Mouse (Mus musculus) limb, embryonic 11.5 days (tissue): ENCODE measurements around the gene Trim2. TPM values are rescaled to one million over a fixed set of nuclear protein-coding genes. Genes with fewer than 3 reads are reported as not detected.

Source experiments
- ATAC-seq: fragments of 200-750 bp; cut with Nextera tagmentation; 2 replicates; pipeline ENCODE4 v1.8.0; 2017; ENCODE audit warnings: low read depth; ENCODE audit not compliant: insufficient number of reproducible peaks, low FRiP score, low TSS enrichment
- DNase-seq: peaks from one replicate; pipeline ENCODE4 v3.0.0-alpha.2; 2015; ENCODE audit warnings: low spot score
- H3K27ac ChIP-seq: fragments of 300-500 bp; sonication (generic); replicated peaks from 2 replicates; pipeline ENCODE4 v1.5.1; 2014; ENCODE audit warnings: low read depth, mild to moderate bottlenecking, low read length
- H3K27me3 ChIP-seq: fragments of 300-500 bp; sonication (generic); 2 replicates; pipeline ENCODE4 v1.6.1; 2014; ENCODE audit warnings: mild to moderate bottlenecking, low read length, mixed read lengths; ENCODE audit not compliant: control insufficient read depth, insufficient read depth
- H3K36me3 ChIP-seq: fragments of 300-500 bp; sonication (generic); 2 replicates; pipeline ENCODE4 v1.6.1; 2014; ENCODE audit warnings: mild to moderate bottlenecking, low read length, moderate library complexity, mixed read lengths; ENCODE audit not compliant: control insufficient read depth, insufficient read depth
- H3K4me1 ChIP-seq: fragments of 300-500 bp; sonication (generic); 2 replicates; pipeline ENCODE4 v1.6.1; 2014; ENCODE audit warnings: low read length, mixed read lengths; ENCODE audit not compliant: control insufficient read depth, insufficient read depth
- H3K4me2 ChIP-seq: fragments of 300-500 bp; sonication (generic); 2 replicates; pipeline ENCODE4 v1.6.1; 2014; ENCODE audit warnings: low read depth, mild to moderate bottlenecking, moderate library complexity; ENCODE audit not compliant: severe bottlenecking
- H3K4me3 ChIP-seq: fragments of 300-500 bp; sonication (generic); 2 replicates; pipeline ENCODE4 v1.5.1; 2014; ENCODE audit warnings: low read depth, low read length
- H3K9ac ChIP-seq: fragments of 300-500 bp; sonication (generic); 2 replicates; pipeline ENCODE4 v1.6.1; 2014; ENCODE audit warnings: mild to moderate bottlenecking, low read length
- H3K9me3 ChIP-seq: fragments of 300-500 bp; sonication (generic); 2 replicates; pipeline ENCODE4 v1.6.1; 2016; ENCODE audit warnings: low read length; ENCODE audit not compliant: control insufficient read depth
- WGBS: fragments of 180-500 bp; shearing (Covaris S2); extraction: QIAGEN DNeasy Blood & Tissue Kit; methylation state at CpG from one replicate; pipeline ENCODE4 v1.1.7; 2014; 5-methylcytosine and 5-hydroxymethylcytosine counted together
- polyA plus RNA-seq: library from polyadenylated mRNA; unstranded; fragments of >200 nt; fragmentation: Nextera tagmentation; extraction: Ambion mirVana; gene quantifications from 2 replicates; pipeline ENCODE4 v1.2.1, GENCODE M21; 2014

Gene Trim2
- polyA plus RNA-seq, 1 experiment from 2014 or later: 12.4 TPM

GRCm38 (mm10) chr3:84303395-84303949, 3.2 kb downstream of the Trim2 start:
- Histone ChIP-seq H3K4me3 (no peak overlapping the region), H3K27me3 (peaks cover 18% of the 10 kb centered on the region), H3K9me3 (0 out of 2 replicates have a peak, but pooled peaks cover 5% of the 10 kb centered on the region), H3K4me2 (no peak overlapping the region), H3K27ac (no peak overlapping the region), H3K4me1 (peaks cover 8% of the 10 kb centered on the region; the same call in 1 of the 2 replicates), H3K36me3 (no peaks in the 10 kb centered on the region), H3K9ac (no peak overlapping the region)
- no peak for ATAC-seq
- no peak for DNase-seq
- WGBS: 85% methylated on average over 8 of the region's 8 CpGs

DNA sequence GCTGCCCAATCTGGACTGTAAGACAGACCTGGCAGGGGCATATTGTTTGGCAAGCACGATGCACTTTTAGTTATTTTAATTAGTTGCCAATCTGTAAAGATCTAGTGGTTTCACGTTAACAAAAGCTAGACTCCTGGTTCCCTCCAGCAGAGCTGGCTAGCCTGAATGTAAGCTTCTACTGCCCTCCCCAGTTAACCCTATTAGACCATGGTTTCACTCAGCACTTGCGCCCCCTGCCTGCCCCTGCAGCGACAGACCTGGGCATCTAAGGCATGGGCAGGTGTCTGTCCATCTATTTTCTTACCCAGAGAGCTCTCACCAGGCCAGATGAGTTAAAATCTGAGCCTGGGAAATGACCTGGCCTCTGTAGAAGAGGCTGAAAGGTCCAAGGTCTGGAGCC, 4.4 kb downstream of the Trim2 start:
- 0 out of 2 replicates have a peak, but pooled peaks cover 5% of the 10 kb centered on the region for H3K9me3 ChIP-seq
- 15% methylated on average over 4 of the region's 4 CpGs for WGBS
- H3K4me3 ChIP-seq: no peak overlapping the region
- ATAC-seq: no peak
- no peak overlapping the region for H3K27ac ChIP-seq
- peaks cover 18% of the 10 kb centered on the region for H3K27me3 ChIP-seq
- H3K9ac ChIP-seq: no peak overlapping the region
- H3K4me1 ChIP-seq: peaks cover 8% of the 10 kb centered on the region; the same call in 1 of the 2 replicates
- no peak overlapping the region for H3K4me2 ChIP-seq
- peak; percentile 61 for DNase-seq
- no peaks in the 10 kb centered on the region for H3K36me3 ChIP-seq

DNA sequence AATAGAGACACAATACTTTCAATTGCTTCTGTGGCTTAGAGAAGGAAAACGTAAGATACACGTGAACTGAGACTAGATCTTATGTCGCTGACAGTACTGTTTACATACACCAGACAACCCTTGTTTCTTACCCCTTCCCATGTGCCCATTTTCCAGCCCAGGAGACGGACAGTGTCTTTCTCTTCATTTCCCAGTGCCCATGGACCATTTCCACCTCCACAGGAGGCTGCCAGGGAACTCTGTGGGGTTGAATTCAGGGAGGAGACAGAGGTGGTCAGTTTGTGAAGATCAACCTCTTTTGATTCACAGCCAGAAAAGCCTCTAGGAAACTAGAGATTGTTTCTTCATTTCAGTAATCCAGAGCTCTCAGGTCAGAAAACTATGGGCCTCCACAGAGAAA, 5.0 kb downstream of the Trim2 start:
- Histone ChIP-seq H3K9me3 (0 out of 2 replicates have a peak, but pooled peaks cover 5% of the 10 kb centered on the region), H3K9ac (no peak overlapping the region), H3K4me3 (no peak overlapping the region), H3K27me3 (peaks cover 18% of the 10 kb centered on the region), H3K4me1 (peaks cover 8% of the 10 kb centered on the region; the same call in 1 of the 2 replicates), H3K27ac (no peak overlapping the region), H3K4me2 (no peak overlapping the region), H3K36me3 (no peaks in the 10 kb centered on the region)
- DNase-seq: no peak
- ATAC-seq: no peak
- WGBS: 89% methylated on average over 4 of the region's 4 CpGs

DNA sequence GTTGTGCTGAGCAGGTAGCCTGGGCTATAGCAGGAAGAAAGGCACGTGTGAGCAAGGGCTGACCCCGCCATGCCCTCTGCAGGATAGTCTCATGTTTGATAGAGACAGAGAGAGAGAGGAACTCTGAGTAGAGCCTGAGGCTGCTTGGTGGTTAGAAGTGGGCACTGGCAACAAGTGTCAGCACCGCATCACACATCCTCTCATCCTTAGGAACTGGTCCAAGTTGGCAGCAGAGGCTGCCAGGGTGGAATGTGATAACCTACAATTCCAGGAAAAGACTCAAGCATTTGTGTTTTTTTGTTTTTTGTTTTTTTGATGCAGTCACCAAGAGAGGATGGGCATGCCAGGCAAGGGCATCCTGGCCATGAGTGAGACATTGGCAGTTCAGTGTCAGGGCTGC, 8.5 kb downstream of the Trim2 start:
- H3K27me3 ChIP-seq: no peaks in the 10 kb centered on the region
- H3K9me3 ChIP-seq: no peaks in the 10 kb centered on the region
- H3K4me1 ChIP-seq: no peaks in the 10 kb centered on the region
- no peak for ATAC-seq
- no peaks in the 10 kb centered on the region for H3K36me3 ChIP-seq
- no peak for DNase-seq
- no peak overlapping the region for H3K27ac ChIP-seq
- 61% methylated on average over 3 of the region's 3 CpGs for WGBS
- H3K4me2 ChIP-seq: no peak overlapping the region
- no peak overlapping the region for H3K9ac ChIP-seq
- no peak overlapping the region for H3K4me3 ChIP-seq

DNA sequence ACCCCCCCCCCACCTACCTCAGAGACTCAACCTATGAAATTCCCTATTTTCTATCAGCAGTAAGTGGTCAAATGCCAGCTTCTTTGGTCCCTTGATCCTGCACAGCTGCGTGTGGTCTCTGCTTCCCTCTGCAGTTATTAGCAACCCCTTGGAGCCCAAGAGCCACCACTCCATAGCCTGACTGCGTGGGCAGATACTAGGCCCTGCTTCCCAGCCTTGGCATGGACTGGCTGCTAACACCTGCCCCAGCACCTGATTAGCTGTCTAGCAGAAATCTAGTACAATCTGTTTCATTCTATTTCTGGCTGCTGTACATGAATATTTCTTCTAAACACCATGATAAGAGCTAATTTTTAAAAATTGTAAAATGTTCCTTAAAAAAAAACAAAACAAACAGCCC, 10.0 kb downstream of the Trim2 start:
- no peak for ATAC-seq

GRCm38 (mm10) chr3:84294734-84295133, 11.9 kb downstream of the Trim2 start:
- Histone ChIP-seq H3K4me1 (no peaks in the 10 kb centered on the region), H3K4me2 (no peak overlapping the region), H3K36me3 (no peaks in the 10 kb centered on the region), H3K27me3 (no peaks in the 10 kb centered on the region), H3K27ac (no peak overlapping the region), H3K9ac (no peak overlapping the region), H3K9me3 (no peaks in the 10 kb centered on the region), H3K4me3 (no peak overlapping the region)
- no peak for ATAC-seq
- DNase-seq: no peak
- WGBS: 47% methylated on average over 9 of the region's 9 CpGs

More for the DNA sequence above, 10.0 kb downstream of the Trim2 start:
- DNase-seq: no peak
- Histone ChIP-seq H3K9ac (no peak overlapping the region), H3K4me3 (no peak overlapping the region), H3K4me2 (no peak overlapping the region), H3K27me3 (no peaks in the 10 kb centered on the region), H3K4me1 (no peaks in the 10 kb centered on the region), H3K9me3 (no peaks in the 10 kb centered on the region), H3K27ac (no peak overlapping the region), H3K36me3 (no peaks in the 10 kb centered on the region)
- WGBS: 52% methylated on average over 2 of the region's 2 CpGs

- Histone ChIP-seq H3K36me3 (no peaks in the 10 kb centered on the region), H3K4me3 (no peak overlapping the region), H3K4me2 (no peak overlapping the region), H3K4me1 (no peaks in the 10 kb centered on the region), H3K9me3 (no peaks in the 10 kb centered on the region), H3K9ac (no peak overlapping the region), H3K27me3 (no peaks in the 10 kb centered on the region), H3K27ac (no peak overlapping the region)
- no peak for ATAC-seq
- WGBS: 90% methylated on average over 13 of the region's 13 CpGs
- no peak for DNase-seq
Measured at GRCm38 (mm10) chr3:84293666-84294595, 12.7 kb downstream of the Trim2 start.

- DNase-seq: no peak
- 90% methylated on average over 5 of the region's 5 CpGs for WGBS
Measured at GRCm38 (mm10) chr3:84292238-84292637, 14.4 kb downstream of the Trim2 start.

More at GRCm38 (mm10) chr3:84292238-84292637, 14.4 kb downstream of the Trim2 start:
- no peak overlapping the region for H3K9ac ChIP-seq
- no peak overlapping the region for H3K4me3 ChIP-seq
- H3K9me3 ChIP-seq: no peaks in the 10 kb centered on the region
- no peaks in the 10 kb centered on the region for H3K36me3 ChIP-seq
- no peaks in the 10 kb centered on the region for H3K4me1 ChIP-seq
- H3K27ac ChIP-seq: no peak overlapping the region
- ATAC-seq: no peak
- no peak overlapping the region; the same call in 1 of the 2 replicates for H3K4me2 ChIP-seq
- H3K27me3 ChIP-seq: no peaks in the 10 kb centered on the region
